Mouse (Mus musculus) bone marrow macrophage, adult 2 months (primary cell): ENCODE results near the gene Lysmd2. TPM values are rescaled to one million over a fixed set of nuclear protein-coding genes. Genes with fewer than 3 reads are reported as not detected.

Experiments
- H3K27ac ChIP-seq: 2 replicates; pipeline ENCODE4 v1.5.1; 2012; ENCODE audit warnings: low read depth, low read length; ENCODE audit not compliant: insufficient read depth
- H3K4me1 ChIP-seq: 2 replicates; pipeline ENCODE4 v1.6.1; 2012; ENCODE audit warnings: low read length; ENCODE audit not compliant: control insufficient read depth, insufficient read depth
- H3K4me3 ChIP-seq: 2 replicates; pipeline ENCODE4 v1.5.1; 2012; ENCODE audit warnings: mild to moderate bottlenecking, low read length, moderate library complexity; ENCODE audit not compliant: insufficient read depth
- CTCF ChIP-seq: IDR thresholded peaks from 2 replicates; pipeline ENCODE4 v1.5.1; 2012; ENCODE audit warnings: low read depth, mild to moderate bottlenecking, low read length, moderate library complexity
- POLR2A ChIP-seq: IDR thresholded peaks from 2 replicates; pipeline ENCODE4 v1.6.1; 2012; ENCODE audit warnings: mild to moderate bottlenecking, low read depth, low read length, borderline replicate concordance
- polyA plus RNA-seq: library from polyadenylated mRNA; stranded (reverse); fragments of >200 nt; gene quantifications from 2 replicates; pipeline ENCODE4 v1.2.4, GENCODE M21; 2012; ENCODE audit not compliant: missing spikeins, insufficient read depth, insufficient read length

Gene Lysmd2
- polyA plus RNA-seq, result not detected in 2 replicates

DNA sequence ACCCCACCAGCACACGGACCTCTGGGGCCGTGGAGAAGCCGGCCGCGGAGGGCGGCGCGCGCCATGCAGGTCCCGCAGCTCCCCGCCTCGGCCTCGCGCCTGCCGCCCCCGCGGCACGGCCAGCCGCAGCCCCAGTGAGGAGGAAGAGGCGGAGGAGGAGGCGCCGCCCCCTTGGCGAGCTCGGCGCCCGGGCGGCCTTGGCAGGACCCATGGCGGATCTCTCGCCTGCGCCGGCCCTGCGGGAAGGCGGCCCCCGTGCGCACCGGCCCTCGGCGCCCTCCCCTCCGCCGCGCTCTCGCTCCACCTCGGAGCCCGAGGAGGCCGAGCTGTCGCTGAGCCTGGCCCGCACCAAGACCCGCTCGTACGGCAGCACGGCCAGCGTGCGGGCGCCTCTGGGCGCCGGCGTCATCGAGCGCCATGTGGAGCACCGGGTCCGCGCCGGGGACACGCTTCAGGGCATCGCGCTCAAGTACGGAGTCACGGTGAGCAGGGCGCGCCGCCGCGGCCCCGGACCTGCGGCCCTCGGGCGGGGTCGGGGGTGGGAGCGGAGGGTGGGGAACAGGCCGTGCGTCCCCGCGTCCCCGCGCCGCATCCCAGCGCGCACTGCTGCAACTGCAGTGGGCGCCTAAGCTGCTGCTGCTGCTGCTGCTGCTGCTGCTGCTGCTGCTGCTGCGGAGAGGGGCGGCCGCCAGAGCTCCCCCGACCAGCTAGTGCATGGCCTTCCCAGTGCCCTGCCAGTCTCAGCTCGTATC lies at the start of gene Lysmd2:
Gene Lysmd2, plus strand, starts transcription at position 186 of the 752 bp plus-strand sequence.
- H3K4me3 ChIP-seq, result peak within 1 kb of the TSS; percentile 59
- H3K4me1 ChIP-seq, result peaks cover 2% of the 10 kb centered on the region; the same call in 1 of the 2 replicates
- TF ChIP-seq CTCF, result no peak
- TF ChIP-seq POLR2A, result no peak
- H3K27ac ChIP-seq, result no peak within 1 kb of the TSS

DNA sequence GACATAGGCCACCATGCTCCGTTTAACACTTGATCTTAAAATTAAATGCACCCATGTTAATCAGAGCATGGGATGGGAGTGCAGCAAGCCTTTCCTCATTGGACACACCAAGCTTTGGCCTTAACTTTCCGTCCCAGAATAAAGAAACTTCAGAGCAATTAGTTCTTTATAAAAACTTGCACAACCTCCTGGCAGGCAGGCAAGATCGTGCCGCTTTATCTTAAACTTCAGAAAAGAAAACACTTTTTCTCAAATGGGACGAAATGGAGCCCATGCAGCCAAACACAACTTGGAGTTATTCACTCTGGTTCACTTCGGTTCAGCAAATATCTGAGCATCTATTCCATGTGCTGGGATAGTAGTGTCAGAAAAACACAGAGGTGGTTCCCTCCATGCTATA lies 46.2 kb upstream of the Lysmd2 start:
- no peak overlapping the region for H3K4me3 ChIP-seq

DNA sequence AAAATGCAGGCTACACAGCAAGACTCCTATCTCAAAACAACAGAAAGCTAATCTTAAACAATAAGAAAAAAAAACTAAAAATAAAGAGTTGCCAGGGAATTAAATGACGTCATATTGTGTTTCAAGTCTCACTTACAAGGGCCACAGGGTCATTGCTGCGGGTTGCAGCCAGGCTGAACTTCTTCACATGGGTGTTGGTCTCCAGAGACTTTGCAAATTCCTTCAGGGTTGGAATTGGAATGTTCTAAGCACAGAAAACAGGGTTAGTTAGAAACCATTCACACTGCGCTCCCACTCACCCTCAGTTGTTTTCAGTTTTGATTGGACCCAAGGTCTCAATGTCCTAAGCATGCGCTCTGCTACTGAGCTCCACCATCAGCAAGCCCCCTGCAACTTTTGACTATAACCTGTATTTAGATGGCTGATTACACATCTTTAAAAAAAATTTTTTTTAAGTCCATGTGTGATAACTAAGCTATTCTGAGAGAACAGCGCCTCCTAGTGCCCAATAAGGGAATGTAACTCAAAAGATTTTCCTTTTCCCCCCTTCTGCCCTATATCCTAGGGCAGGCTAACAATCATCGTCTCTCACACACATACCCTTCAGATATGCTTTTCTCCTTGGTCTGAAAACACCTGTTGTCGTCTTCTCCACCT lies 43.7 kb upstream of the Lysmd2 start:
- TF ChIP-seq CTCF (peak; percentile 36; the same call in 1 of the 2 replicates), POLR2A (no peak)
- Histone ChIP-seq H3K27ac (no peak overlapping the region), H3K4me3 (no peak overlapping the region), H3K4me1 (no peaks in the 10 kb centered on the region)

More for the DNA sequence above, 46.2 kb upstream of the Lysmd2 start:
- TF ChIP-seq CTCF (no peak), POLR2A (no peak)
- H3K4me1 ChIP-seq, result no peaks in the 10 kb centered on the region
- H3K27ac ChIP-seq, result no peak overlapping the region

DNA sequence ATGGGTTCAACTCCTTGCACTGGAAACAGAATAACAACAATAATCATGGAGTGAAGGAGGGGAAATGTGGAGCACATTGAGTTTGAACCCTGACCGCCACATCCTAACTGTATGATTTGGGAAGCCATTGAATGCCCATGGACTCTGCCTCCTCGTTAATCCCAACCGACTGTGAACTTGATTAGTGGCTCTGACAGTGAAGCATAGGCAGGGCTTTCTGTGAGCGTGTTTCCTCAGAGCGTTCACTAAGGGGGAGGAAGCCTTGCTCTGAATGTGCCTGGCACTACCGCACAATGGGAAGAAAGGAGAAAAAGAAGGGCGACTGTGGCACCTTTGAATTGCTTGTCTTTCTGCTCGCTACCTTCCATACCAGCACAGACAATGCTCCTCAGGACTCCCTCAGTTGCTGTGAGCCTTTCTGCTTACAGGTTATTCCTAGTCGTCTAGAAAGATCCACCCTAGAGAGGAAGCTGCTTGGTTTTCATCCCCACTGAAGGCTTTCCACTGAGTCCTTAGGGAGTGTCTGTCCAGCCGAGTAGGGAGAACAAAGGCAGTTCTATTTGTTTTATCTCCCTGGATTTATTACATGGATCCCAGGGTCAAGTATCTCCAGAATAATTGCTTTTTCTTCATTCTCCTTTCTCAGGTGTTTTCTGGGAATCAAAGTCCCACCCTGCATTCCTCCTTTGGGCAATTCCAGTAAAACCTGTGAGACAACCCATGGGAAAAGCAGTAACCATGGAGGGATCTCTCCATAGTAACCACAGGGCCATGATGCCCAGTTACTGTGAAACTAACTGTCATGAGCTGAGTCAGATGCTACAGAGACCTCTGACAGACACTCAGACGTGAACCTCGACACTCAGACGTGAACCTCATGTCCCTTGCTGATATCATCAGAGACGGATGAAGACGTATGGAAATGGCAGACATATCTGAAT lies 35.4 kb upstream of the Lysmd2 start:
- no peak for TF ChIP-seq CTCF
- TF ChIP-seq POLR2A, result no peak
- Histone ChIP-seq H3K4me3 (no peak overlapping the region), H3K4me1 (no peaks in the 10 kb centered on the region), H3K27ac (no peak overlapping the region)

DNA sequence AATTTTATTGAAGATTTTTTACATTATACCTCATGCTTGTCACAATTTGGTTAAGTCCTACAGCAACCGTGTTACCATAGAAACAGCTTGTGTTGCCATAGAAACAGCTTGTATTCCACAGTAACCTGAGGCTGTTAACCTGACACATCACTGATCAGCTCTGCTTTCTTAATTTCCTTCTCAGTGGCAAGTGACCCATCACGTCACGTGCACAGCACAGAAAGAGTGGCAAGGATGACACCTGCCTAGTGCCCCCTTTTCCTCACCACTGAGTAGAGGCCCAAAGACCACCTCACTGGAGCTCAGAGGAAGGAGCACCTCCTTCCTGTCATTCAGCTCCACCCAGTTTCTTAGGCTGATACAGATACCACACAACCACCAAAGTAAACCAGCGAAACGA lies 32.1 kb upstream of the Lysmd2 start:
- Histone ChIP-seq H3K4me1 (no peaks in the 10 kb centered on the region), H3K4me3 (no peak overlapping the region), H3K27ac (no peak overlapping the region)
- TF ChIP-seq POLR2A (no peak), CTCF (no peak)

DNA sequence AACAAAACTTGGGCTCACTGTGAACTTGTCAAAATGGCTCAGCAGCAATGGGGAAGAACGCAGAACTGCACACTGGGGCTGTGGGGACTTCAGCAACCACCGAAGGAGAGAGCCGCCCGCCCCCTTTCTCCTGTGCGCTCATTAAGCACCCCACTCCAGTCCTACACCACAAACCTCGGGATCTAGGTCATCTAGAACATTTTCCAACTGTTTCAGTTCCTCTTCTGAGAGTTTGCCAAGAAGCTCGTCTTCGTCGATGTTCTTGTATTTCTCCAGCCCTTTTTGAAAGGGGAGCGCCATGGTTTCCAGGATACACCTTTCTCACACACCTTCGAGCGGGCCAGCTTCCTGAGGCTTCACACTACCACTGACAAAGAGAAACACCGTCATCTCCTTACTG lies 28.5 kb upstream of the Lysmd2 start:
- Histone ChIP-seq H3K4me1 (no peaks in the 10 kb centered on the region), H3K4me3 (no peak overlapping the region), H3K27ac (no peak overlapping the region)
- TF ChIP-seq CTCF, result no peak
- TF ChIP-seq POLR2A, result no peak

DNA sequence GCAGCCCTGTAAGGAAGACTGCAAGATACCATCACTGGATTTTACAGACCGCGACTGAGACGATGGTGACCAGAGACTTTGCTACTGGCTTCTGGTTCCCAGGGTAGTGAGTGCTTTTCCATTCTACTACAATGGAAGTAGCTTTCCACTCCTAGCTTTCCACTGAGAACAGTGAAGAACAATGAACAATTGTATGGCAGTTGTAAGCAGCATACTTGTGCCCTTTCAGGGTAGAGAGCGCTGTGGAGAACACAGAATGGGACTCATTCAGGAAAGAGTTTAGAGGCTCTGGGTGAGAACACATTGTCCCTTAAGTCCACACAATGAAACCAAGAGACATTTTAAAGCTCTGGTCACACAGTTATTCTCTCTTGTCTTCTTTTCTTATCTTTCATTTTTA lies 27.9 kb upstream of the Lysmd2 start:
- Histone ChIP-seq H3K4me3 (no peak overlapping the region), H3K4me1 (no peaks in the 10 kb centered on the region), H3K27ac (no peak overlapping the region)
- TF ChIP-seq CTCF (no peak), POLR2A (no peak)

DNA sequence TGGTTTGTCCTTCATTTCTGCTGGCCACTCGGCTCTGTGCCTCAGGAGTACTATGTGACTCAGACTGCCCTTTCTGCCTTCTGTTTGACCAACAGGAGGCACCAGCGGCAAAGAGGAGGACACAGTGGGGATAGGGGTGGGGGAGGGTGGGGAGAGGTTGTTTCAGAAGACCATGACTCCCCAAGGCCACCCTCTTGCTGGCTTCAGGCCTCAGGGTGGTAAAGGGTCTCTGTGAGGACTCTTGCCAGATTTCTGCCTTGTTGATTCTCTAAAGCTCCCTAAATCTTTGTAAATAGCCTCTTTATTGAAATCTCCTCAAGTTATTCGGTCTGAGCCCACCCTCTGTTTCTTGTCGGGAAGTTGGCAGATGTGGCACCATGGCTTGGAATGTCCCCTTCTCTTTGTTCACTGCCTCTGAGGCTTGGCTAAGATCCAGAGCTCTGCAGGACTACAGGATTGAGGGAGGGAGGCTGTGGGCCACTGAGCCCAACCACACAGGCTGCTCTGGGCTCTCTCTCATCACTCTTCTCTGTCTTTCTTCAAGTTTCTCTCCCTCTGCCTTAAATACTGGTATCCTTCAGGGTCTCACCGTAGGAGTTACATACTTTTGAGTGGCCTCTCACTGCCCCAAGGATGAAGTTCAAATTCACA lies 26.2 kb upstream of the Lysmd2 start:
- H3K4me3 ChIP-seq, result no peak overlapping the region
- no peak overlapping the region for H3K27ac ChIP-seq
- no peaks in the 10 kb centered on the region for H3K4me1 ChIP-seq
- TF ChIP-seq POLR2A, result no peak
- no peak for TF ChIP-seq CTCF
